Mouse (Mus musculus): ENCODE data around the gene Rnf220.

The Rnf220 gene

GRCm38 (mm10) chr4:117436995-117437660 is 59.7 kb downstream of the Rnf220 start:
- no peak for DNase-seq (ENCODE audit: low spot score)

DNA sequence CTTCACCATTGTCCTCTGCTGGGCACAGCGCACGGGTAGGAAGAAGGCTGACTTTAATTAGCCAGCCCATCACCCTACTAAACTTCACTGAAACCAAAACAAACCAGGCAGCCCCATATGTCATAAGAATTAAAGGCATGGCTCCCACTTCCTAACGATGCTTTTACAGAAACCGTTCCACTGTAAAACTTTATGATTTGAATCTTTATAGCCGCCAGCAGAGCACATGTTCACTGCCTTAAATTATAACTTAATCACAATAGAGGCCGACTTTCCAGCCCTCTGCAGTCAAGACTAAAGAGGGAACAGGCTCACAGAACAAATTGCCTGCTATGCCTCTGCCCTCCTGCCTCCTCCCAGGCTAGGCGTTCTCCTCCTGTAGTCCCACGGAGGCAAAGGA is 62.5 kb downstream of the Rnf220 start:
- DNase-seq (ENCODE audit: low spot score) = no peak

- no peak for DNase-seq (ENCODE audit: low spot score)
Observed at GRCm38 (mm10) chr4:117429604-117430003, 67.2 kb downstream of the Rnf220 start.

GRCm38 (mm10) chr4:117427540-117427939 is 69.3 kb downstream of the Rnf220 start:
- no peak for DNase-seq (ENCODE audit: low spot score)

- no peak for DNase-seq (ENCODE audit: low spot score)
Observed at GRCm38 (mm10) chr4:117421077-117421476, 75.8 kb downstream of the Rnf220 start.

- no peak for DNase-seq (ENCODE audit: low spot score)
Observed at GRCm38 (mm10) chr4:117416827-117417226, 80.0 kb downstream of the Rnf220 start.

DNA sequence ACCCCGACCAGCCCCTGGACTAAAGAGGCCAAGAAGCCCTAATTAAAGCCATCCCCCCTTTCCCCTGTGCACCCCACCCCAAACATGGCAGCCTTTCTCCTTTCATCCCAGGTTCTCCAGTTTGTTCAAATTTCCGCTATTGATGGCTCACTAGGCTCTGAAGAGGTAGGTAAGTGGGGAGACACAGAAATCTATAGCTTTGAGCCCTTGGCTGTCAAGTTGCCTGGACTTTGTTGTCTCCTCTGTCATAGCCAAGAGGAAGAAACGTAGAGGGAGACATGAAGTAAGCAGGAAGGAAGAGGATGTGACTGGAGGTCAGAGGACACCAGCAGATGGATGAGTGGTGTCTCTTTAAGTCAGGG is 86.8 kb downstream of the Rnf220 start:
- no peak for DNase-seq (ENCODE audit: low spot score)

DNA sequence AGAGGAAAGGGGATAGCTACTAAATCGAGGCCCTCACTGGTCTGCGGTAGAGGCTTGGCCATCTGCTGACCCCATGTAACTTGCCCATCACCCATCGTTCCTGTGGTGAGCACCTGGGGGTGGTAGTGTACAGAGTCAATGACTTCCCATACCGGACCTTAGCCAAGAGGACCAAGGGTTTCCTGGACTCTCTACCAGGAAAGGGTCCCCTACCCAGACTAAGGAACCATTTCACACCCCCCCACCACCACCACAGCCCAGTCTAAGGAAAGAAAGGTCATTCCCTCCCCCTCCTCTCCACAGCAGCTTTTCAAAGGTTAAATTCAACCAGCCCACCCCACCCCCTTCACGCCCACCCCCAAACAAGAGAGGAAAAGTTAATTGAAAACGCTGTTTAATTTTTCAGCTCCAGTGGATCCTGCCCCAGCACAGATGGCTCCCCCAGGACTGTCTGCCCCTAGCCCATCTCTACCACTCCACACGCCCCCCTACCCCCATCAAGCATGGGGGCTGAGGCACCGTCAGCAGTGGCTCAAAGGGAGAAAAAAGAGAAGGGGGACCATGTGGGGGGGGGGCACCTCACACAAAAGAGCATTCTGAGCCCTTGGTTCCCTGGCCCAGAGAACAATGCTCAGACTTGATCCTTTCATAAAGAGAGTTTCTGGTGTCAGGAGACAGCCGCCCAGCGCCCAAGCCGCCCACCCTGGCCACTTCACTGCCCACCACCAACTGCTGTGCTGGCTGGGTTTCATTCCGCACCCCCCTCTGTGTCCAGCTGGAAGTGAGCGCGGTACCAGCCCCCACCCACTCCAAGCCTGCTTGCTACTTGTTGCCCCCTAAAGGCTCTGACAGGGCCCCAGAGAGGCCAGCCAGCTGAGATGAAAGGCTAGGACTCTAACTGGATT is 87.5 kb downstream of the Rnf220 start:
- peak; percentile 71 for DNase-seq (ENCODE audit: low spot score)

DNA sequence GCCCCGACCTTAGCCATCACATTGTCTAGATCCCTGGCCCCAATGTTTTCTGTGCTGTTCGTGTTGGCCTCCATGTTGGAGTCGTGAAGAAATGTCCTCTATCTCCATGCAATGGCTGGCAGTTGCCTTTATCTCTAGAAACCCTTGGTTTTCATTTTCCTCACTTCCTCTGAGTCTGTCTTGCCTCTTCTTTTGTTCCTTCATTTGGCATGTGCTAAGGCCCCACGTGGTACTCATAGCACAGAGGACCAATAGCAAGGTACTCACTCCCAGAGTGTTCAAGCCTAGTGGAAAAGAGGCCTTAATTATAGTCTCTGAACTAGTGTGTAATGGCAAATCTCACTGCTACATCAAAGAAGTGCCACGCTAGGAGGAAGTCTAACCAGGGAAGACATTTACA is 88.9 kb downstream of the Rnf220 start:
- no peak for DNase-seq (ENCODE audit: low spot score)

DNA sequence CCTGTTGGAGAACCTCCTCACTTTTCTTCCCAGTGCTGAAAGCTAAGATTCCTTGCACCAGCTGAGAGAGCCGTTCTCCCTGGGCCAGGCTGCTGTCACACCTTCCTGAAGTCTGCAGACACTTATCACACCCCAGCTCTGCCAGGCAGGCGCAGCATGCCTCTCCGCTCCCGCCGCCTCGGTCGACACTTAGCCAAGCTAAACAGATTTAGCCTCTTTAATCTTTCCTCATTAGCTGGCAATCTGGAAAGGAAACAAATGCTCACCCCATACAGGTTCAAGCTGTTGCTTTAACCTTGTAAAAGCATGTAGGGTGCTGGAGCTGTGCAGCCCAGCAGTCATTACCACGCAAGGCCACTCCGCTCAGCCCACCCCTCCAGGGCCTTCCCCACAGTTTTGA is 90.9 kb downstream of the Rnf220 start:
- no peak for DNase-seq (ENCODE audit: low spot score)

GRCm38 (mm10) chr4:117405211-117405610 is 91.6 kb downstream of the Rnf220 start:
- no peak for DNase-seq (ENCODE audit: low spot score)

- DNase-seq (ENCODE audit: low spot score) = no peak
Observed at GRCm38 (mm10) chr4:117403411-117403810, 93.4 kb downstream of the Rnf220 start.

GRCm38 (mm10) chr4:117397128-117397527 is 99.7 kb downstream of the Rnf220 start:
- DNase-seq (ENCODE audit: low spot score) = no peak

GRCm38 (mm10) chr4:117393027-117393426 is 103.8 kb downstream of the Rnf220 start:
- DNase-seq (ENCODE audit: low spot score) = no peak

GRCm38 (mm10) chr4:117392391-117392790 is 104.5 kb downstream of the Rnf220 start:
- DNase-seq (ENCODE audit: low spot score) = no peak

DNA sequence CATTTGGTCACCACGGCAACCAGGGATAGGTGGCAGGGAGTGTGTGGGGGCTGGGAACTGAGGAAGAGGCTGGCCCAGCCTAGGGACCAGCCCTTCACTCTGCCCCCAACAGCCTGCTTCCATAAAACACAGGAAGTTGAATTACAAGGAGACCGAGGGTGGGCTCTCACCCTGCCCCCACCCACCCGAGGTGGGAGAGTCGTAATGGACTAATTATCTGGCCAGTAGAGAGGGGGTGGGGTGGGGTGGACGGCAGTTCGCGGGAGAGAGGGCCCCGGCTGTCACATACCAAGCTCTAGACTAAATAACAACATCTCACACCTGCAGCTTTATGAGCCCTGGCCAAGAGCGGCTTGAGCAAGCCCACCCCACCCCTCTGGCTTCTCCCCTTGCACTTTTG is 104.9 kb downstream of the Rnf220 start:
- no peak for DNase-seq (ENCODE audit: low spot score)

GRCm38 (mm10) chr4:117390850-117391795 is 105.7 kb downstream of the Rnf220 start:
- DNase-seq (ENCODE audit: low spot score) = no peak

GRCm38 (mm10) chr4:117389264-117390054 is 107.4 kb downstream of the Rnf220 start:
- no peak for DNase-seq (ENCODE audit: low spot score)

DNA sequence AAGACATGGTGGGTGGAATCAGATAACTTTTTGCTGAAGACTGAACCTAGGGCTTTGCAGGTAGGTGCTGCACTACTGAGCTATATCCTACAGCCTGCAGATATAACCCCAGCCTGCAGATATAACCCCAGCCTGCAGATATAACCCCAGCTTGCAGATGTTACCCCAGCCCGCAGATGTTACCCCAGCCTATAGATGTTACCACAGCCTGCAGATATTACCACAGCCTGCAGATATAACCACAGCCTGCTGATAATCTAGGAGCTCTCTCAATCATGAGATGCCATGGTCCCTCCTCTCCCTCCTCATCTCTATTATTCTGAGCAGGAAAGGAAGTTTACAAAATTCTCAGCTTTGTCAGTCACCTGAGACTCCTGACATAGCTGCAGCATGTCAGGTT is 111.6 kb downstream of the Rnf220 start:
- no peak for DNase-seq (ENCODE audit: low spot score)

GRCm38 (mm10) chr4:117381846-117382245 is 115.0 kb downstream of the Rnf220 start:
- DNase-seq (ENCODE audit: low spot score) = no peak

GRCm38 (mm10) chr4:117380558-117380935 is 116.3 kb downstream of the Rnf220 start:
- no peak for DNase-seq (ENCODE audit: low spot score)
